Mouse (Mus musculus): Measurements from ENCODE around the gene Pan3.
"Not testable (repeated sequence)": the region's sequence is repeated elsewhere in the genome, so short reads cannot be mapped to it uniquely, and the experiment has no call there.

The Pan3 gene

DNA sequence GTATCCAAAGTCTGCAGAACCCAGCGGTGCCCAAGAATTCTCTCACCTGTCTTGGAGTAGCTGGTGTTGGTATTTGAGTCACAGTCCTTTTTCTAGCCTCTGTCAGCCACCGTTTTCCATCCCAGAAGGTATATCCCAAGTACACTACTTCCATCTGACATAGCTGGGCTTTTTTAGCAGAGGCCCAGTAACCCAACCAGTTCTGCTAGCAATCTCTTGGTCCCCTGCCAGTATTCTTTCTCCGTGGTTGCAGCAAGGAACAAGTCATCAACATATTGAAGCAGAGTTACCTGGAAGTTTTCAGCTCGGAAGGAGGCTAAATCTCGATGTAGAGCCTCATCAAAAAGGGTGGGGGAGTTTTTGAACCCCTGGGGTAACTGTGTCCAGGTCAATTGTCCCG lies 127.7 kb downstream of the Pan3 start:
- not testable (repeated sequence) for DNase-seq (ENCODE audit: low read depth, low spot score)

DNA sequence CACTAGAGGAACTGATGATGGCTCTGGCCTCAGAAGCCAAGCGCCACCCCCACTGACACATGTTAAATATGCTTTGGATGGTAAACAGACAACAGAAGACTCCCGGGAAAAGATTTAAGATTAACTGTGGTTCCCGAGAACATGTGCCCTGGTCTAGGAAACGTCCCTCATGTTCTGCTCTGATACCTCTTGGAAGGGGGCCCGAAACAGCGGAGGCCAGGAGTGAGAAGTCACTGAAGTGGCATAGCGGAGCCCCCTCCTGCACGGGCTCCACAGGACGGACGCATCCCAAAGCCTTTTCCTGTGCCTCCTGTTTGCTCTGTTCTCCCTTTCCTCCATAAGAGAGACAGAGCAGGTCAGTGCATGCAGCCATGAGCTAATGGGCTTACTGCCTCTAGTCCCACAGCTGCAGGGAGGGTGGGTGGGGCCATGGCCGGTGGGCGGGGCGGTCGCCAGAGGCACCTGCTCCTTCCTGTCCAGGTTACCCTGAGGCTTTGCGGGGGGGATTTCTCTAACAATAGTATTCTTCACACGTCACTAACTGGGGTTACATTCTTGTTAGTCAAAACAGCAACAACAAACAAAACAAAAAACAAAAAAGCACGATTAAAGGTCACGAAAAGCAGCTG lies 133.7 kb downstream of the Pan3 start:
- DNase-seq (ENCODE audit: low read depth, low spot score) = no peak

DNA sequence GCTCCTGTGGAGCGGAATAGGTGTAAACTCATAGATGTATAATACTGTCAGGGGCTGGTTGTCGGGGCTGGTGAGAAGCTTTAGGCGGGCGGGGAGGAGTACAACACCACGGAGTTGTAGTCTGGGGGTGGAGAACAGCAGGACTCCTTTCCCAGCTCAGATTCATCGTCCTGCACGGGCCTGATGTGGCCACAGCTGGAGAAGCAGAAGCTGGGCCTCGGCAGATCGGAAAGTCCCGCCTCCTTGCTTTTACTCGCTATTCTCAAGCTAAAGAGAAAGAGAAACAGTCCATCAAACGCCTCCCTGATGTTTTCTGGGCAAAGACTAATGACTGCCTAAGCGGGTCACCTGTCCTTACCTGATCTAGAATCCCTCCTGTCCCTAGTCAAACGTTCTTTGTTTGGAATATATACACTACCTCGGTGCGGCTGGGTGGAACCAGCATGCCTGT lies 134.2 kb downstream of the Pan3 start:
- no peak for DNase-seq (ENCODE audit: low read depth, low spot score)

DNA sequence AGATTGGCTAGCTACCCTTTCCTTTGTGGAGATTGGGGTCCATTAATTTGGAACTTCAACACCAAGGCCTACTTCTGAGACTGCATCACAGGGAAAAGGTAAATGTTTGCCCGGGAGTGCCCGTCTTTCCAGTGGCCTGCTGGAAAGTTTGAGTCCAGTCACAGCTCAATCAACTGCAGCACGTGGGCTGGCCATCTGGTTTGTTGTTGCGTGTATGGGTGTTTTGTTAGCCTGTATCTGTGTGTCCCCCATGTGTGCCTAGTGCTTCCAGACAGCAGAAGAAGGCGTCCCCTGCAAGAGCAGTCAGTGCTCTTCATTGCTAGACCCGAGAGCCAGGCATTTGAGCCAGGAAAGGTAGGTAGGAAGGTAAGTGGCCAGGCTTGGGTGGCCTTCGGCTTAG lies 135.5 kb downstream of the Pan3 start:
- DNase-seq (ENCODE audit: low read depth, low spot score) = no peak

DNA sequence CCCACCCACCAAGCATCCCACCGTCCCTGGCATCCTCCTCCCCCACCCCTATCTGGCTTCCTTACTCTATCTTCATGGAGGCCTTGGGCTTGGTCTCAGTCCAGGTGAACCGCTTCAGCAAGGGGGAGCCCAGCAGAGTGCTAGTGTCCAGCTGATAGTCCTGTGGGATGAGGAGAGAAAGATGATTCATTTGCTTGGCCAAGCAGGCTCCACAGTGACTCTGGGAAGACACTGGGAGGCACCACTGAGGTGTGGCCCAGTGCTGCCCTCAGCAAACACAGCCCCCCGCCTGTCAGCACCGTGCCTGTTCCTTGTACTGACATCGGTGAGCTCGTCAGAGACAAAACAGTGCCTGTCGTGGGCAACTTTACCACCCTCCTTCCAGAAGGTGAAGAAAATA lies 136.4 kb downstream of the Pan3 start:
- DNase-seq (ENCODE audit: low read depth, low spot score) = no peak

DNA sequence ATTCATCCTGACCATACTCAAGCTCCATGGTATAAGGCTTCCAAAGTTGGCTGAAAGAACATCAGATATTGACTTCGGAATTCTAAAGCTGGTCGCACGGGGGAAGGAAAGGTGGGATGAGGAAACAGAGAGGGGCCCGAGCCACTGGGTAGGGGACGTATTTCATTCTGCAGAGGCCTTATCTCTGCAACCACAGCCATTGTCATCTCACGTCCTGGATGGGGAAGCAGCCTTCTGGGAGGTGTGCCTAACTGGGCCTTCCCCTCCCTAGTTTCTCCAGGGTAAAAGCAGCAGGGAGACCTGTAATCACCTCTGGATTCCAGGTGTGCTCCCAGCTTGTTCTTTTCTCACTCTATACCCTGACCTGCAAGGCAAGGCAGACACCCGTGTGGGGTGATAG lies 142.7 kb downstream of the Pan3 start:
- DNase-seq (ENCODE audit: low read depth, low spot score) = no peak

DNA sequence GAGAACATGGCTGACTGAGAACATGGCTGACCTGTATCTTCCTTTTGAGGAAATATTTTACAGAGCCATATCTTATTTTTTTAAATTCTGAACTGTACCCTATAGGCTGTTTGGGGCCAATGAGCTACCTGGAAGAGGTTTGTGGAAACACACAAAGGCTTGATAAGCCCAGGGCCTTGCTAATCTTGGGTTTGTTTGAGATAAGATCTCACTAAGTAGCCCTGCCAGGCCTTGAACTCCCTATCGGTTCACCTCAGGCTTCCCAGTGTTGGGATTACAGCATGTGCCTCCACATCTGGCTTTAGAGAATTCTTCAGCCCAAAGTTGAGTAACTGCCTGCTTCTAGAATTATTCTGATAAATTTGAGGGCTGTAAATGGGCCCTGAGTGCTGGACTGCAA lies 143.6 kb downstream of the Pan3 start:
- no peak for DNase-seq (ENCODE audit: low read depth, low spot score)

DNA sequence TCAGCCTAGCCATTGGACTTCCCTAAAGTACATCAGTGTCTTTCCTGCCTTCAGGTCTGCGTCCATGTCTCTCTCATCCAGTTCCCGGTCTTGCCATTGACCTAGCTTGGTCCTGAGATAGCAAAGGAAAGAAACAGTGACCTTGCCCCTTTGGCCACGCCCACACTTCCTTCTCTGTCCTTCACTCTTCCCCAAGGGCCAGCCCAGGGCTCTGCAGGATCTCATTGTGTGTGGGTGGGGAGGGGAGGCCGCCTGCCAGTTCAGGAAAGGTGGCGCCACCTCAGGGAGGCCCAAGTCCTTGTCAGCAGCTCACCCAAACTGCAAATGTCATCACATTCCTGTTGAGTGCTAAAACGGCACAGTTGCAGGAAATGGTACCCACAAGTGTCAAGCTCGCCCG lies 144.6 kb downstream of the Pan3 start:
- DNase-seq (ENCODE audit: low read depth, low spot score) = no peak

DNA sequence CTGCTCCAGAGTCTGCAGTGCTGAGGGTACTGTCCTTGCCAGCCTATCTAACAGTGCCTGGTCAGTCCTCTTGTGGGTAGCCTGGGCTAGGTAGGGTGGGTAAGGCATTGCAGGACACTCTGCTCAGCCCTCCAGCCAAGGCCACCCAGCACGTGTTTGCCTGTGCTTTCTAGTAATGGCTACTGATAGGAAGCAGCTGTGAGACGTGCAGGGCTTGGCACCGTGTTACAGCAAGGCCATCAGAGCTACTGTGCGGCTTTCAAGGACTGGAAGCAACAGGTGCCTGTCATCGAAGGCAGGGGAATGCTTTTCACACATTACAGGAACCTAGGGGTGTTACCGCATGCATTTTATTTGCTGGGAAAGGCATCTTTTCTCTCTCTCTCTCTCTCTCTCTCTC lies 147.0 kb downstream of the Pan3 start:
- no peak for DNase-seq (ENCODE audit: low read depth, low spot score)

DNA sequence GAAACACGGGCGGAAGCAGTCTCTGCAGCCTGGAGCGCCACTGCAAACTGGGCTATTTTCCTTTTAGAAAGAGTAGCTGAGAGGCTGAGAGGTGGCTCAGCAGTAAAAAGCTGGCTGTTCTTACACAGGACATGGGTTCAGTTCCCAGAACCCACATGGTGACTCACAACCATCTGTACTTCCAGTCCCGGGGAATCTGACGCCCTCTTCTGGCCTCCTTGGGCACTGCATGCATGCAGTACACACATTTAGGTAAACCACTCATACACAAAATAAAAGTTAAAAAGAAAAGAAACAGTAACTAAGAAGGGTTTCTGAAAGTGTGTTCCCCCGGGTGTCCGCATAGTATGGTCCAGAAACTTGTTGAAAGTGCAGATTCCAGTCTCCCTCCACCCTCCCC lies 149.2 kb downstream of the Pan3 start:
- no peak for DNase-seq (ENCODE audit: low read depth, low spot score)

DNA sequence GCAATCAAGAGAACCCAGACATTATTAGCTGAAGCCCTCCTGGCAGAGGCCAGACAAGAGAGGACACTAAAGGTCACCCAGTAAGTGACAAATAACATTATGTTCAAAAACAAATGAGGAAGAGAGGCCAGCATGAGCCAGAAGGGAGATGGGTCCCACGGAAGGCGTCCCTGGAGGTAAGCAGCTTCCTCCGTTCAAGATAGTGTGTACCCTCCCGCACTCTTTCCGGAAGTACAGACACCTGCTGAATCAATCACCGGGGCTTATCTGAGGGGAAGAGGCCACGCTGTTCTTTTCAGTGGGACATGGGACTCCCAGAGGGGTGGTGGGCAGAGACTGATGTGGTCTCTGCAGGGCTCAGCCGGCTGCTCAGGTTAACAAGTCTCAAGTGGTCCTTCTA lies 149.7 kb downstream of the Pan3 start:
- no peak for DNase-seq (ENCODE audit: low read depth, low spot score)

DNA sequence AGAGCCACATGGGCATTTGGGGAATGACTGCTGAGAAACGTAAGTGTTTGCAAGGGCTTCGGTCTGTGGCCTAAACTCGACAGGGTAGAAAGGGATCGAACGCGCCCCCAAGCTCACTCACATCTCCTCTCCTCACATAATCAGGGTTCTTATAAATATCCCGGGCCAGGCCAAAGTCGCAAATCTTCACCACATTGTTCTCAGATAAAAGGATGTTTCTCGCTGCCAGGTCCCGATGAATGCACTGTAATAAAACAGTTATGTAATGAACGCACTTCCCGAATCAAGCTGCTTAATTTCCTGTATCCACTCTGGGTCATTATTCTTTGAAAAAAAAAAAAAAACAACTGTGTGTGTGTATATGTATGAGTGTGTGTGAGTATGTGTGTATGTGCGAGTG lies 150.2 kb downstream of the Pan3 start:
- DNase-seq (ENCODE audit: low read depth, low spot score) = no peak

DNA sequence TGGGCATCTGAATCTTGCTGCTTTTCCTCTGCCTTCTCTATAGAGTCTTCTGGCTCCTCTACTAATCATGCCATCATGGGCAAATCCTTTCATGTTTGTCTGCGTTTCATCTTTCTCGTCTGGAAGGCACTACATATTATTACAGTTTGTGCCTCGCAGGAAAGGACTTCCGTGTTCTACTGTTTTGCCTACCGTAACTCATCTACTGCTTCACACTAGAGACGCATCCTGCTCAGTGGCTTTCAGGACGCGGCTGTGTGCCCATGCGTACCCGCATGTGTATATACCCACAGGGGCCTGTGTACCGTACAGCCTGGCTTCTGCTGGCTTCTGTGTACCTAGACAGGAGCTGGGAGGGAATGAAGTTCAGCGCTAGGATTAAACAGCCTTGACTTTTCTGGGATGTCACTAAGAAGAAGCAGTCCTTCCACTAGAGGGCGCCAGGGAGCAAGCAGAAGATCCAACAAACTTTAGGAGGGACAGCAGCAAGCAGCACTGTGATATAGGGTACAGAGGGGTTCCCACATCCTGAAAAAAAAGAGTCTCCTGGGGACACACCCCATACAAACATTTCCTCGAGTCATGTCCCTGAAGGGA lies 153.8 kb downstream of the Pan3 start:
- peak; percentile 73 for DNase-seq (ENCODE audit: low read depth, low spot score)

DNA sequence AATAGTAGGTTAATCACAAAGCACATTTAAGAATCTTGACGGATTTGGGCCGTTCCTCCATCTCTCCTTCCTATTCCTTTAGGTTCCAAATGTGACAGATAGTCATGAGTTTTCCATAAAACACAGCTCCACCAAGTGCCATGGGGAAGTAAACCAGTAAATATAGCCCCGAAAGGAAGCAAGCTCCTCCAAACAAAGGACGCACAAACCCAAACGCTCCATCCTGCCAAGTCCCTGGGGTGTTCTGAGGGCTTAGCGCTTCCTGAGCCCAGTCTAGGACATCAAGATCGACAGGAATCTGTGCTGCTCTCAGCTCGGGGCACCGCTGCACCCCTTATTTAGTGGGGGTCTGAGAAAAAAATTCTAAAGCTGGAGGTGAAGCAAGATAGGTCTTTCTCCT lies 154.7 kb downstream of the Pan3 start:
- DNase-seq (ENCODE audit: low read depth, low spot score) = no peak

DNA sequence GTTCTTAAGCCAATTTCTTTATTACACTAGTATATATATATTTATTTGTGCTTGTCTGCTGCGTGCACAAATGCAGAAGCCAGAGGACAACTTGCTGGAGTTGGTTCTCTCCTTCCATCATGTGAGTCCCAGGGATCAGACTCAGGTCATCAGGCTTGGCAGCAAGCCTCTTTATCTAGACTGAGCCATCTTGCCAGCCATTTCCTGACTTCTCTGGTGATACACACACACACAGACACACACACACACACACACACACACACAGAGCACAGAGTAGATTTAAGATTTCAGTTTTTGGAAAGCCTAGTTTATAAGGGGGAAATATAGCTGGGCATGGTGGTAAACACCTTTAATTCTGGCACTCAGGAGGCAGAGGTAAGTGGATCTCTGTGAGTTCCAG lies 155.1 kb downstream of the Pan3 start:
- DNase-seq (ENCODE audit: low read depth, low spot score) = no peak

DNA sequence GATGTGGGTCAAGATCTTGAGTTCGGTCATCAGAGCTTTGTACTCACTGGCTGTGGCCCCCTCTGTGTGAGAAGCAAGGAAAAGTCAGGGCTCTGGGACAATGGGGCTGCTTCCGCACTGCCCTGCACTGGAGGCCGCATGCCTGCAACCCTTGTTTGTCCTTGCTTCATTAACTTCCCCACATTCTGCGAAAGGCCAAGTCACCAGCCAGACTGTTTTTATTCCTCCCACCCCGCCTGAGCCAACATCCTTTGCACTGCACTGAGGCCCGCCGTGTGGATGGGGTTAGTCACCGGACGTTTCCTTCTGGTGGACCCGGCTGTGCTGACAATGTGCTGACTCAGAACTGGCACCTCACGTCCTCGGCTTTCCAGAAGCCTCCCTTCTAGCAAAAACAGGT lies 159.9 kb downstream of the Pan3 start:
- no peak for DNase-seq (ENCODE audit: low read depth, low spot score)

DNA sequence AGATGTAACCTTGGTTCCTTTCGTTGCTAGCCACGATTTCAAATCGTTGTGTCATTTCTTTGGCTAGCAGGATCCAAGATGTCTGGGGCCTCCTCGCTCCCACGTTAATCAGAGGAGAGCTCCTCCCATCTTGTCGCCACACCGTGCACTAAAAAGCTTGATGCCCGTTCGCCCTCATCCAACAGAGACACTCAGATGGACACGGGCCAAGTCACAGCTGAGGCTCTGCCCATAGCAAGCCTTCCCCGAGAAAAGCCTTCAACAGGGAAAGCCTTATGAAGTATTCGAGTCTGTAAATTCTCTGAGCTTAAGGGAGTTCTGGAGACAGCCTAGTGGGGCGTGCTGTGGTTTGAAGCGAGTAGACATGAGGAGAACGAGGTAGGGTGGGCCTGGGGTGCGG lies 167.9 kb downstream of the Pan3 start:
- no peak for DNase-seq (ENCODE audit: low read depth, low spot score)

All from forelimb bud, embryonic 11.5 days (tissue).